Mouse (Mus musculus): Measurements from ENCODE around the gene Ccdc71.

The Ccdc71 gene

GRCm38 (mm10) chr9:108460319-108461178 lies at the start of gene Ccdc71:
Gene Ccdc71, plus strand, starts transcription at chr9:108460527.
- DNase-seq (ENCODE audit: low spot score) = peak; percentile 87

- no peak for DNase-seq (ENCODE audit: low spot score)
These were observed 48.9 kb upstream of the Ccdc71 start for GRCm38 (mm10) chr9:108411381-108411942.

- DNase-seq (ENCODE audit: low spot score) = no peak
These were observed 48.1 kb upstream of the Ccdc71 start for GRCm38 (mm10) chr9:108412221-108412620.

- no peak for DNase-seq (ENCODE audit: low spot score)
These were observed 31.9 kb upstream of the Ccdc71 start, which contains the start of gene Ccdc36 for GRCm38 (mm10) chr9:108428384-108428783. Gene Ccdc36, minus strand, starts transcription at chr9:108428484.

- DNase-seq (ENCODE audit: low spot score) = peak; percentile 87
These were observed 28.8 kb upstream of the Ccdc71 start for GRCm38 (mm10) chr9:108431431-108432067.

GRCm38 (mm10) chr9:108436182-108436581 lies 24.1 kb upstream of the Ccdc71 start, which contains the start of gene BC048562:
Gene BC048562, plus strand, starts transcription at chr9:108436482.
- DNase-seq (ENCODE audit: low spot score) = no peak

GRCm38 (mm10) chr9:108439176-108439575 lies 21.2 kb upstream of the Ccdc71 start:
- no peak for DNase-seq (ENCODE audit: low spot score)

- no peak for DNase-seq (ENCODE audit: low spot score)
These were observed 19.8 kb upstream of the Ccdc71 start for GRCm38 (mm10) chr9:108440485-108440884.

- DNase-seq (ENCODE audit: low spot score) = no peak
These were observed 18.9 kb upstream of the Ccdc71 start for GRCm38 (mm10) chr9:108441236-108441919.

GRCm38 (mm10) chr9:108445125-108445524 lies 15.2 kb upstream of the Ccdc71 start:
- no peak for DNase-seq (ENCODE audit: low spot score)

- DNase-seq (ENCODE audit: low spot score) = no peak
These were observed 10.5 kb upstream of the Ccdc71 start for GRCm38 (mm10) chr9:108449860-108450259.

GRCm38 (mm10) chr9:108450292-108451169 lies 9.8 kb upstream of the Ccdc71 start:
- no peak for DNase-seq (ENCODE audit: low spot score)

- no peak for DNase-seq (ENCODE audit: low spot score)
These were observed 9.2 kb upstream of the Ccdc71 start for GRCm38 (mm10) chr9:108451170-108451493.

GRCm38 (mm10) chr9:108451519-108452160 lies 8.7 kb upstream of the Ccdc71 start:
- DNase-seq (ENCODE audit: low spot score) = no peak

GRCm38 (mm10) chr9:108452291-108452906 lies 7.9 kb upstream of the Ccdc71 start:
- DNase-seq (ENCODE audit: low spot score) = peak; percentile 86

- no peak for DNase-seq (ENCODE audit: low spot score)
These were observed 7.4 kb upstream of the Ccdc71 start for GRCm38 (mm10) chr9:108452911-108453310.

GRCm38 (mm10) chr9:108453458-108453857 lies 6.9 kb upstream of the Ccdc71 start:
- DNase-seq (ENCODE audit: low spot score) = no peak

GRCm38 (mm10) chr9:108454429-108454828 lies 5.9 kb upstream of the Ccdc71 start:
- DNase-seq (ENCODE audit: low spot score) = no peak

GRCm38 (mm10) chr9:108455747-108456571 lies 4.4 kb upstream of the Ccdc71 start:
- no peak for DNase-seq (ENCODE audit: low spot score)

- DNase-seq (ENCODE audit: low spot score) = no peak
These were observed 3.4 kb upstream of the Ccdc71 start for GRCm38 (mm10) chr9:108456953-108457352.

All from testis, postnatal 14 days (tissue).